Comparison of ENCODE assay signal across 14 mouse cellular contexts in genomic region chr12:29655197-29655632, GRCm38 (mm10).
DNase-seq lines count a peak whose midpoint lies in the region; ATAC-seq and TF ChIP-seq lines count a peak whose summit lies in the region.
"Had no signal": no experiment of that assay in that cellular context is flagged by ENCODE, and none has a peak within 500 bp of the region (broad histone marks: within the 10 kb centered on the region; RNA-seq: fewer than 3 reads in every experiment).

No protein-coding gene starts in this region.

- no peaks in the 10 kb centered on the region for H3K4me1 ChIP-seq in liver, postnatal 0 days (ENCODE audit: insufficient read depth)
- H3K4me1 ChIP-seq: embryonic facial prominence, embryonic 12.5 days; liver, embryonic 12.5 days had no signal

- no peaks in the 10 kb centered on the region for H3K27me3 ChIP-seq in liver, postnatal 0 days (ENCODE audit: insufficient read depth, low read length)
- H3K27me3 ChIP-seq: embryonic facial prominence, embryonic 12.5 days; heart, embryonic 13.5 days; liver, embryonic 12.5 days had no signal

- TF ChIP-seq CTCF in liver, postnatal 0 days (IDR thresholded peaks at IDR 0.05; ENCODE audit: low read depth): no peak

- no peak for ATAC-seq in liver, postnatal 0 days
- ATAC-seq in monocyte, adult 5-6 weeks (replicated peaks; ENCODE audit: insufficient number of reproducible peaks, low FRiP score, low TSS enrichment, poor library complexity, severe bottlenecking): no peak
- ATAC-seq: intestine, embryonic 16.5 days; liver, embryonic 12.5 days had no signal

- WGBS in liver, postnatal 0 days (ENCODE audit: insufficient replicate concordance): 81% methylated on average over 10 of the region's 10 CpGs

- H3K9me3 ChIP-seq in liver, postnatal 0 days (ENCODE audit: low read length): no peaks in the 10 kb centered on the region
- H3K9me3 ChIP-seq: embryonic facial prominence, embryonic 12.5 days; heart, embryonic 13.5 days; liver, embryonic 12.5 days had no signal

- no peaks in the 10 kb centered on the region for H3K36me3 ChIP-seq in liver, postnatal 0 days (replicated peaks; ENCODE audit: insufficient read depth, low read length)
- H3K36me3 ChIP-seq: embryonic facial prominence, embryonic 12.5 days; heart, embryonic 13.5 days; liver, embryonic 12.5 days had no signal

- DNase-seq in cerebellum, postnatal 14 days: peak; percentile 66 to 68
- no peak for DNase-seq in cerebellum, postnatal 36 days
- peak; percentile 57 for DNase-seq in right cerebral cortex, adult 18-20 months
- no peak for DNase-seq in right cerebral cortex, postnatal 14 days
- peak; percentile 53 to 54 for DNase-seq in layer of hippocampus, postnatal 36 days
- DNase-seq in liver, postnatal 0 days: no peak
- no peak for DNase-seq in Muller cell, postnatal 12 days (ENCODE audit: inconsistent ontology term)
- DNase-seq: spleen, adult 18-20 months had no signal

- TF ChIP-seq EP300 in liver, postnatal 0 days (IDR thresholded peaks at IDR 0.05; ENCODE audit: low read depth): no peak

- H3K4me3 ChIP-seq in liver, postnatal 0 days (ENCODE audit: low read depth, low read length): no peak overlapping the region
- H3K4me3 ChIP-seq: embryonic facial prominence, embryonic 12.5 days; heart, embryonic 13.5 days; liver, embryonic 12.5 days had no signal

- H3K9ac ChIP-seq in liver, postnatal 0 days (replicated peaks): no peak overlapping the region
- H3K9ac ChIP-seq: embryonic facial prominence, embryonic 12.5 days; heart, embryonic 13.5 days; liver, embryonic 12.5 days had no signal

- H3K4me2 ChIP-seq in liver, postnatal 0 days (ENCODE audit: low read depth, low read length): no peak overlapping the region
- H3K4me2 ChIP-seq: embryonic facial prominence, embryonic 12.5 days; heart, embryonic 13.5 days; liver, embryonic 12.5 days had no signal

- no peak overlapping the region for H3K27ac ChIP-seq in liver, postnatal 0 days (ENCODE audit: low read depth)
- H3K27ac ChIP-seq: embryonic facial prominence, embryonic 12.5 days; heart, embryonic 13.5 days; liver, embryonic 12.5 days; macrophage had no signal

Comparison
In these comparisons a context has a peak if more than half of its experiments do, and no peak if none do; other contexts are left out.
1. DNase-seq: peak in cerebellum, postnatal 14 days (2 of 2), right cerebral cortex, adult 18-20 months (single experiment) and layer of hippocampus, postnatal 36 days (2 of 2); none in cerebellum, postnatal 36 days (0 of 2), right cerebral cortex, postnatal 14 days (single experiment), liver, postnatal 0 days (single experiment) and Muller cell, postnatal 12 days (single experiment).